Mouse (Mus musculus): Measurements from ENCODE around the gene Thap7.

GRCm38 (mm10) chr16:17491896-17492561, 38.9 kb downstream of the Thap7 start:
- TF ChIP-seq CTCF (IDR thresholded peaks at IDR 0.05; ENCODE audit: low read depth) (no peak), EP300 (IDR thresholded peaks at IDR 0.05; ENCODE audit: low read depth) (no peak)
